Comparison of ENCODE assay signal across 16 mouse cellular contexts in genomic region chr14:29799852-29800251, GRCm38 (mm10).
"Had no signal": no experiment of that assay in that cellular context is flagged by ENCODE, and none has a peak within 500 bp of the region (broad histone marks: within the 10 kb centered on the region; RNA-seq: fewer than 3 reads in every experiment).

No protein-coding gene starts in this region.

- DNase-seq: kidney, adult 2 months; kidney, postnatal 10 days; kidney, postnatal 36 days; layer of hippocampus, postnatal 36 days; liver, embryonic 13.5 days; lung, adult 2 months; spleen, adult 18-20 months; thymus, postnatal 25 days had no signal

- H3K4me1 ChIP-seq: kidney, embryonic 15.5 days; liver, embryonic 13.5 days; megakaryocyte, embryonic 14.5 days; stomach, embryonic 15.5 days had no signal

- H3K9me3 ChIP-seq: kidney, embryonic 15.5 days; liver, embryonic 13.5 days; midbrain, embryonic 12.5 days; stomach, embryonic 15.5 days had no signal

- H3K4me3 ChIP-seq: kidney, embryonic 15.5 days; left cerebral cortex, adult 2 months; liver, embryonic 13.5 days; megakaryocyte, embryonic 14.5 days; midbrain, embryonic 12.5 days; myocyte; stomach, embryonic 15.5 days had no signal

- H3K36me3 ChIP-seq: kidney, embryonic 15.5 days; liver, embryonic 13.5 days; midbrain, embryonic 12.5 days; stomach, embryonic 15.5 days had no signal

- H3K27me3 ChIP-seq: kidney, embryonic 15.5 days; liver, embryonic 13.5 days; megakaryocyte, embryonic 14.5 days; midbrain, embryonic 12.5 days; stomach, embryonic 15.5 days had no signal

- H3K4me2 ChIP-seq: kidney, embryonic 15.5 days; liver, embryonic 13.5 days; midbrain, embryonic 12.5 days; stomach, embryonic 15.5 days had no signal

- ATAC-seq: intestine, postnatal 0 days; midbrain, embryonic 16.5 days had no signal

- H3K27ac ChIP-seq: kidney, embryonic 15.5 days; left cerebral cortex, adult 2 months; liver, embryonic 13.5 days; midbrain, embryonic 12.5 days; stomach, embryonic 15.5 days had no signal

- H3K9ac ChIP-seq: kidney, embryonic 15.5 days; liver, embryonic 13.5 days; midbrain, embryonic 12.5 days; stomach, embryonic 15.5 days had no signal
